Mouse (Mus musculus) retina, postnatal 7 days (tissue): ENCODE results near the gene Ttc12.

ENCODE experiments used
- DNase-seq: peaks from one replicate; pipeline ENCODE4 v3.0.0-alpha.2; 2012; ENCODE audit warnings: low read depth, low spot score

The Ttc12 gene

DNA sequence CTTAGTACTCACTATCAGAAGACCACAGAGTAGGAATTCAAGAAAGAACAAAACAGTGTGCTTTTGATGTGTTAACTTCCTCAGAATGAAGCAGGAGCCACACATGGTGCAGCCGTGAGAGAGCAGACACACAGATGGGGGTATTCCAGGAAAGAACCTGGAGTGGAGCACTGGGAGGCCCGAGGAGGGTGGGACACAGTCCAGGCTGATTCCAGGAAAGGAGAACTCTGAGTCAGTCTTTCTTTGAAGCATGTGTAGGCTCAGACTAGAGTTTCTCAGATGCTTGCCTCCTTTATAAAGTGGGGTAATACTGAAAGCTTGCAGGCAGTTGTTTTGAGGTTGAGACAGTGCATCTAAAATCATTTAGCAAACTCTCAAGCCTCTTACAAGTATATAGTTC is 93.8 kb downstream of the Ttc12 start:
- no peak for DNase-seq
